Mouse (Mus musculus): ENCODE measurements around the gene Lpar1. TPM values are rescaled to one million over a fixed set of nuclear protein-coding genes. Genes with fewer than 3 reads are reported as not detected.

Gene Lpar1
- polyA plus RNA-seq (2015; fragmentation: Nextera tagmentation; extraction: Ambion mirVana): 24.2 and 26.5 TPM in 2 replicates

DNA sequence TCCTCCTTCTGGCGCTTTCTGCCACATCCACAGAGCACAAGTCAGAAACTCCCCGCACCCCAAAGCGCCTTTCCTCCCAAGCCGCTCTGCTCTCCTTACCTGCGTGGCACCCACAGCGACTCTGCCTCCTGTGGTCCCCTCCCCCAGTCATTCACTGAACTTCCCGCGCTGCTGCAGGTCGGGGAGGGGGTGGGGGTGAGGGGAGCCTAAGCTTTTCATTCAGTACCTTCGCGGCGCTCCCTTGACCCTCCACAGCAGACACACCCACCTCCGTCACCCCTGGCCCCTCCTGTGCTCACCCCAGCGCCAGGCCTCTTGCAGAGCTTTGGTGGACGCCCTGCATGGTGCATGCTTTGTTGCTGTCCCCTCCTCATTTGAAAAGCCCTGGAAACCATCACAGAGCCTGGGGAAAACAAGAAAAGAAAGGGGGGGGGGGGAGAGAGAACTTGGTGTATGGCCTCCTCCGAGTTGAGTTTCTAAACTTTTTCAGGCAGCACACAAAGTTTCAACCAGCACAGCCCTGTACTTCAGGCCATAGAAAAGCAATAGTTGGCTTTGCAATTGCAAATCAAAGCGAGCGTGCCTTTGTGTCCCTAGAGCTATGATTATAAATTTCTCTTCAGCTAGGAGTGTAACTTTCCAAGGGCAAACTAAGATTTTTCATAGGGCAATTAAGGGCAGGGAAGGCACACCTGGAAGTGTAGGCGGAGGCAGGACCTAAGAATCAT, at the start of gene Lpar1:
TSS of gene Lpar1 (minus strand) at position 268 of the 728 bp plus-strand sequence.
- DNase-seq (ENCODE audit: low spot score): no peak

GRCm38 (mm10) chr4:58585942-58586341, 32.2 kb upstream of the Lpar1 start:
- no peak for DNase-seq (ENCODE audit: low spot score)

- DNase-seq (ENCODE audit: low spot score): no peak
Observed at GRCm38 (mm10) chr4:58581191-58581590, 27.5 kb upstream of the Lpar1 start.

DNA sequence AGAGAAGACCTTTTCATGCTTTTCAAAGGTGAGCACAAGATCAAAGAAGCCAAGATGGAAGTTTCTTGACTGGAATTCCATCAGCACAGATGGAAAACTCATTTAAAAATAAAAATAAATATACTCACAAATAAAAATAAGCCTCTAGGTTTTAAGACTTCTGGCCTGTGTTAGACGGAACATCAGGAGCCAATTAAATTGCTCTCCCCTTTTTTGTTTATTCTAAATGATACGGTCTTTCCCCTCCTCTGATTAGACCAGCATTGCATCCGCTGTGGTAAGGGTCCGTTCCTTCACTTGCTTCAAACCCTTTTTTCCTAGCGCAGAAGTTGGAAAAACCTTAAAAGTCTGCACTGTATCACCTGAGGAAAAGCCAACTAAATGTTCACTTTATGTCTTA, 26.8 kb upstream of the Lpar1 start:
- DNase-seq (ENCODE audit: low spot score): no peak

DNA sequence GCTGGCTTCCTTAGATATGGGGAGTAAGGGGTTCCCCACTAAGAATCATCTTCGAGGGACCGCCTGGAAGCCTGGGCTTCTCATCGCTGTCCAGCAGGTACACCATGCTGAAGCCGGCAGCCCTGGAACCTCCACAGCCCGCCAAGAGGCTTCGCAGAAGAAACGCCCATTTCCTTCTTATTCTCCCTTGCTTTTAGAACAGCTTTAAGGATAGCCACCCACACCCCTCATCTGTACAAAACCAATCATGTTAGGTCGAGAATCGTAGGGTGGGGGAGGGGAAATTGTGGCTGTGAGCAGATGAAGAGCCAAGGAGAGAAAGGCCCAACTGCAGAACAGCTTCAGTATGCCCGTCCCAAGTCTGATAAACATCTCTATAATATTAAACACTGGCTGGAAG, 26.4 kb upstream of the Lpar1 start:
- no peak for DNase-seq (ENCODE audit: low spot score)

DNA sequence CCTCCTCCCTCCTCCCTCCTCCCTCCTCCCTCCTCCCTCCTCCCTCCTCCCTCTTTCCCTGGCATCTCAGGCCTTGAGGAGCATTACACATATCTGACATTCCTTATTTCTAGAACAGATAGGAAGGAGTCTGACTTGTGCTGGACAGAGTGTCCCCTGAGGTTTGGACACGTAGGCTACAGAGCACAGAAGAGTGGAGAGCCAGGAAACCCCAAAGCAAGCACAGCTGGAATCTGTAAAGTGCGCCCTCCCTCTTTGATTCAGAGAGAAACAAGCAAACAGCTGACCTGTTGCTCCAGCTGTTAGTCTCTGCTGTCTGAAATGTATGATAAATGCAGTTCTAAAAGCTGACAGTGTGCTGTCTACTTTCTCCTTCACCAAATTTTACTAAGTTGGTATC, 24.8 kb upstream of the Lpar1 start:
- DNase-seq (ENCODE audit: low spot score): no peak

- DNase-seq (ENCODE audit: low spot score): no peak
Observed at GRCm38 (mm10) chr4:58577382-58578048, 23.8 kb upstream of the Lpar1 start.

DNA sequence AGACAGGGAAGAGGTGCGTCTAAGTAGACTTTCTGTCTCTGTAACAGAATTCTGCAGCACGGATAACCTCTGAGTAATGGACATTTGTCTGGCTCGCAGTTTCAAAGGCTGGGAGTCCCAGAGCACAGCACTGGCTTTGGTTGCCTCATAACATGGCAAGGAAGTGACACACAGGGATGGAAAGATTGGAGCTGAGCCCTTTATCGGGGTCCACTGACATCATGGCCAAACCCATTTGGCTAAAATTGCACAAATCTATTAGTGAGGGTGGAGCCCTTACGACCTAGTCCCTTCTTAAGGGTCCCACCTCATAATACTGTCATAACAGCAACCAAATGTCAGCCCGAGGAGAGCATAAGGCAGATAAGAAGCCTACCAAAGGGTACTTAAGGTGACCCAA, 22.1 kb upstream of the Lpar1 start:
- no peak for DNase-seq (ENCODE audit: low spot score)

- no peak for DNase-seq (ENCODE audit: low spot score)
Observed at GRCm38 (mm10) chr4:58574024-58574423, 20.3 kb upstream of the Lpar1 start.

GRCm38 (mm10) chr4:58572446-58572845, 18.7 kb upstream of the Lpar1 start:
- no peak for DNase-seq (ENCODE audit: low spot score)

- no peak for DNase-seq (ENCODE audit: low spot score)
Observed at GRCm38 (mm10) chr4:58571661-58572060, 18.0 kb upstream of the Lpar1 start.

GRCm38 (mm10) chr4:58571232-58571631, 17.5 kb upstream of the Lpar1 start:
- no peak for DNase-seq (ENCODE audit: low spot score)

- no peak for DNase-seq (ENCODE audit: low spot score)
Observed at GRCm38 (mm10) chr4:58568486-58568885, 14.8 kb upstream of the Lpar1 start.

- DNase-seq (ENCODE audit: low spot score): no peak
Observed at GRCm38 (mm10) chr4:58562776-58563175, 9.1 kb upstream of the Lpar1 start.

- no peak for DNase-seq (ENCODE audit: low spot score)
Observed at GRCm38 (mm10) chr4:58557001-58557400, 3.3 kb upstream of the Lpar1 start.

DNA sequence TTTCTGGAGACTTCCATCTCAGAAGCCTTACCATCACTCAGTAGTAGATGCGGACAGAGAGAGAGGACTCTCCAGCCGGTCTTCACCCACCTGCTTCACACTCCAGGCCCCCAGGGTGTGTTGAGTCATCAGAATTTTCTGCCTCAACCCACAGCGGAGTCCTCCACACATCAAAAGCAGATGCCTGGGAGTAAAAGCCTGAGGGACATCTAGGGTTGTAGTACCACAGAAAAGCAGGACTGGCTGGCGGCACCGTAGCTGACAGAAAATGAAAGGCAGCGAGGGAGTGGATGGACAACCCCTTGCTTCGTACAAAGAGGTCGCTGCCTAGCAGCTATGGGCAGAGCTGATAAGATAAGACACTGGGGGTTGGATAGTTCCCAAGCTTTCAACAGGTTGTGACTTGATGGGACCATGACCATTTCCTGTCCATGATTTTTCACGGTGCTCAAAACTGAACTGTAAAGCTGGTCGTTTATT, 701 bp upstream of the Lpar1 start:
- no peak for DNase-seq (ENCODE audit: low spot score)

- peak; percentile 63 for DNase-seq (ENCODE audit: low spot score)
Observed at GRCm38 (mm10) chr4:58552731-58553630, 717 bp downstream of the Lpar1 start.

GRCm38 (mm10) chr4:58552229-58552628, 1.5 kb downstream of the Lpar1 start:
- DNase-seq (ENCODE audit: low spot score): no peak

DNA sequence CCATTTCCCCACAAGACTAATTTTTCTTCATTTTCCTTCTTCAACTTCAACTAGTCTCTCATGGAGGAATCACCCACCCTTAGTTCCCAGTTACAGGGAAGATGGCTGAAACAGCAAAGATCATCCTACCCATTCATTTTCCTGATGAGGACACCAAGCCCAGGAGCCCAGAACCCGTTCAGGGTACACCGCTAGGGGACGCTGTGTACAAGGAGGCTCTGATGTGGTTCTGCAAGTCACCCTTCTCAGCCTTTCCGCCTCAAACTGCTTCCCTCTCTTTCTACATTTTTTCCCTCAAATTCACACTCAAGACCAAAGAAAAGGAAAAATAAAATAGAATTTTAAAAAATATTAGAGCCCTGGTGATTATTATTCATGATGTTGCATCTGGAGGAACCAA, 1.9 kb downstream of the Lpar1 start:
- peak; percentile 62 for DNase-seq (ENCODE audit: low spot score)

GRCm38 (mm10) chr4:58547725-58548124, 6.0 kb downstream of the Lpar1 start:
- DNase-seq (ENCODE audit: low spot score): no peak

DNA sequence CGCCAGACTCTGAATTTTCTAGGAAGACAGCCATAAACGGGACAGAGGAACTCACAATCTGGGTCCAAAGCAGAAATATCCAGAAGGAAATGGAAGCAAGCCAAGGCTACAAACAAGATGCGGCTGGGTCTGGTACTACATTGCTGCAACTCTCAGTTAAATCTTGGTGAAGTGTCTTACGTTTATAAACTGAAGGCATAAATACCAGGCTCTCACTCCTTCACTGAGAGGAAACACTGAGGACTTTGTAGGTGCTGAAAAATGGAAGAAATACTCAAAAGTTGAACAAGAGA, 6.5 kb downstream of the Lpar1 start:
- DNase-seq (ENCODE audit: low spot score): no peak
